Mouse (Mus musculus): ENCODE results near the gene Gm11037.

GRCm38 (mm10) chr2:131129836-131130235 is 3.5 kb upstream of the Gm11037 start:
- TF ChIP-seq POLR2A (IDR thresholded peaks at IDR 0.05; ENCODE audit: insufficient read length, low read depth): no peak
- no peak for TF ChIP-seq MAX (IDR thresholded peaks at IDR 0.05; ENCODE audit: low read depth)
